ENCODE assay signal across 14 mouse cellular contexts in the genomic region with DNA sequence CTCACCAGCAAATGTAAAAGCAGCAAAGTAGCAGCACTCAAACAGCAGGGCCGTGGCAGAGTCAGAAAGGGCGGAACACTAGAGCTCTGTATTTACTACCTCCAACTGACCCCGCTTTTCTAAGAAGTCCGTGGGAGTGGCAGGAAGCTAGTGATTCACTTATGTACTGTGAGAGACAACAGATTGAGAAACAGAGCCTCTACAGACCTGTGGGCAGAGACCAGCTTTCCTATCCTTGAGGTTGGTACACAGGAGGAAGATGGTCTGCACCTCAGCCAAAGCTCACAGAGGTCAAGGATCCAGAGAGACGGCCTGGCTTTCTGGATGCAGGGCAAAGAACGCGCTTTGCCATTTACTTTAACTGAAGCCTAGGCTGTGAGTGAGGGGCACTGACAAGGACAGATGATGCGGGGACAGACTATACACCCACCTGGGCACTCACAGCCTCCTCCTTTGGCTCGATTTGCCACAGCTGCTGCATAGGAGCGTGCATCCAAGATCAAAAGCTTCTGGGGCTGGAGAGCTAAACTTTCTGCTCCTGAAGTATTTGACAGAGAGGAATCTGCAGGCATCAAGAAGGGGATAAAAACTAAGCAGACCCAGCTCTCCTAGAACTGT. TPM values are rescaled to one million over a fixed set of nuclear protein-coding genes. Genes with fewer than 3 reads are reported as not detected.
DNase-seq lines count a peak whose midpoint lies in the region; ATAC-seq and TF ChIP-seq lines count a peak whose summit lies in the region.
"Had no signal": no experiment of that assay in that cellular context is flagged by ENCODE, and none has a peak within 500 bp of the region (broad histone marks: within the 10 kb centered on the region; RNA-seq: fewer than 3 reads in every experiment).

No protein-coding gene starts in this region.

- ATAC-seq in intestine, postnatal 0 days, result peak; percentile 47; the same call in 1 of the 2 replicates
- no peak for ATAC-seq in liver, embryonic 12.5 days

- no peak for TF ChIP-seq CTCF in testis, adult 2 months (IDR thresholded peaks at IDR 0.05; ENCODE audit: control insufficient read depth, insufficient read depth, insufficient replicate concordance, low read depth, low read length)
- TF ChIP-seq CTCF in intestine, postnatal 0 days (IDR thresholded peaks at IDR 0.05; ENCODE audit: low read depth), result no peak

- no peaks in the 10 kb centered on the region for H3K27me3 ChIP-seq in testis, adult 2 months (ENCODE audit: control insufficient read depth, insufficient read depth, low read length)
- H3K27me3 ChIP-seq in intestine, postnatal 0 days (replicated peaks; ENCODE audit: control insufficient read depth, insufficient read depth, low read length), result no peaks in the 10 kb centered on the region
- no peaks in the 10 kb centered on the region for H3K27me3 ChIP-seq in liver, embryonic 12.5 days (replicated peaks)
- H3K27me3 ChIP-seq: limb, embryonic 15.5 days; megakaryocyte, embryonic 14.5 days; neural tube, embryonic 12.5 days had no signal

- peaks cover 2% of the 10 kb centered on the region for H3K36me3 ChIP-seq in testis, adult 2 months (ENCODE audit: control insufficient read depth, insufficient read depth, low read length)
- peaks cover 40% of the 10 kb centered on the region for H3K36me3 ChIP-seq in intestine, postnatal 0 days (ENCODE audit: control insufficient read depth, insufficient read depth)
- H3K36me3 ChIP-seq in liver, embryonic 12.5 days, result peaks cover 96% of the 10 kb centered on the region

- no peak overlapping the region for H3K9ac ChIP-seq in intestine, postnatal 0 days (ENCODE audit: low read depth, low read length)
- no peak overlapping the region for H3K9ac ChIP-seq in liver, embryonic 12.5 days
- H3K9ac ChIP-seq: limb, embryonic 15.5 days; neural tube, embryonic 12.5 days had no signal

- no peak for TF ChIP-seq POLR2A in testis, adult 2 months (IDR thresholded peaks at IDR 0.05; ENCODE audit: control insufficient read depth, low read depth, low read length)

- DNase-seq in frontal cortex, postnatal 36 days (ENCODE audit: low spot score in 2 of 2), result peak; percentile 38 to 50
- DNase-seq in frontal cortex, postnatal 10 days (ENCODE audit: low spot score in 2 of 2), result no peak
- no peak for DNase-seq in testis, postnatal 10 days (ENCODE audit: low spot score)
- DNase-seq in cerebellum, postnatal 14 days, result no peak
- DNase-seq in cerebellum, adult 9-11 months, result no peak
- DNase-seq: cerebellum, adult 18-20 months; spleen, adult 18-20 months; thymus, postnatal 4 days had no signal

- no peaks in the 10 kb centered on the region for H3K9me3 ChIP-seq in intestine, postnatal 0 days (ENCODE audit: control insufficient read depth)
- no peaks in the 10 kb centered on the region for H3K9me3 ChIP-seq in liver, embryonic 12.5 days (replicated peaks)
- H3K9me3 ChIP-seq: limb, embryonic 15.5 days; megakaryocyte, embryonic 14.5 days; neural tube, embryonic 12.5 days had no signal

- H3K27ac ChIP-seq in testis, adult 2 months (ENCODE audit: control insufficient read depth, insufficient read depth, low read depth, low read length), result peak overlapping the region; percentile 36; the same call in 1 of the 2 replicates
- H3K27ac ChIP-seq in intestine, postnatal 0 days (ENCODE audit: low read depth, low read length), result no peak overlapping the region
- no peak overlapping the region for H3K27ac ChIP-seq in liver, embryonic 12.5 days
- H3K27ac ChIP-seq: limb, embryonic 15.5 days; neural tube, embryonic 12.5 days had no signal

- H3K4me2 ChIP-seq in intestine, postnatal 0 days (replicated peaks; ENCODE audit: low read depth), result no peak overlapping the region
- no peak overlapping the region for H3K4me2 ChIP-seq in liver, embryonic 12.5 days
- H3K4me2 ChIP-seq: limb, embryonic 15.5 days; neural tube, embryonic 12.5 days had no signal

- 65% methylated on average over 10 of the region's 10 CpGs for WGBS in intestine, postnatal 0 days
- 73% methylated on average over 10 of the region's 10 CpGs for WGBS in liver, embryonic 12.5 days (ENCODE audit: insufficient replicate concordance)

- H3K4me3 ChIP-seq in testis, adult 2 months (ENCODE audit: control insufficient read depth, low read depth, low read length), result no peak overlapping the region
- no peak overlapping the region for H3K4me3 ChIP-seq in intestine, postnatal 0 days (ENCODE audit: low read depth, low read length)
- no peak overlapping the region for H3K4me3 ChIP-seq in liver, embryonic 12.5 days
- H3K4me3 ChIP-seq: limb, embryonic 15.5 days; megakaryocyte, embryonic 14.5 days; neural tube, embryonic 12.5 days had no signal

- H3K4me1 ChIP-seq in testis, adult 2 months (ENCODE audit: control insufficient read depth, insufficient read depth, low read length), result no peaks in the 10 kb centered on the region; the same call in 1 of the 2 replicates
- no peaks in the 10 kb centered on the region for H3K4me1 ChIP-seq in intestine, postnatal 0 days (replicated peaks; ENCODE audit: control insufficient read depth, insufficient read depth, low read length)
- peaks cover 3% of the 10 kb centered on the region; the same call in 1 of the 2 replicates for H3K4me1 ChIP-seq in liver, embryonic 12.5 days
- H3K4me1 ChIP-seq: limb, embryonic 15.5 days; neural tube, embryonic 12.5 days had no signal

RNA-seq across cellular contexts. Expression of a gene that starts 56.7 kb away (rescaled TPM):
- 13.7 and 15.3 TPM in 2 replicates for polyA plus RNA-seq in testis, adult 2 months (2012; rRNA removed)
- 0.21 and 0.25 TPM in 2 replicates for polyA plus RNA-seq in intestine, postnatal 0 days (2015; fragmentation: Nextera tagmentation; extraction: Ambion mirVana)
- polyA plus RNA-seq in liver, embryonic 12.5 days (2016; fragmentation: Nextera tagmentation; extraction: Ambion mirVana), result 0.67 and 0.77 TPM in 2 replicates
- polyA plus RNA-seq: neural tube, embryonic 12.5 days had no signal

Comparison
In these comparisons a context has a peak if more than half of its experiments do, and no peak if none do; other contexts are left out.
1. DNase-seq: peak in frontal cortex, postnatal 36 days (2 of 2); none in frontal cortex, postnatal 10 days (0 of 2), testis, postnatal 10 days (single experiment), cerebellum, postnatal 14 days (0 of 2) and cerebellum, adult 9-11 months (single experiment).